Mouse (Mus musculus) neural tube, embryonic 15.5 days (tissue): Measurements from ENCODE around the gene Rcc2. TPM values are rescaled to one million over a fixed set of nuclear protein-coding genes. Genes with fewer than 3 reads are reported as not detected.

Experiments used
- ATAC-seq: fragments of 200-750 bp; cut with Nextera tagmentation; 2 replicates; pipeline ENCODE4 v1.8.0; 2017; ENCODE audit warnings: mild to moderate bottlenecking, moderate TSS enrichment, moderate library complexity; ENCODE audit not compliant: low FRiP score
- H3K27ac ChIP-seq: fragments of 300-500 bp; sonication (generic); replicated peaks from 2 replicates; pipeline ENCODE4 v1.5.1; 2015; ENCODE audit warnings: mild to moderate bottlenecking, inconsistent platforms
- H3K27me3 ChIP-seq: fragments of 300-500 bp; sonication (generic); replicated peaks from 2 replicates; pipeline ENCODE4 v1.6.1; 2015; ENCODE audit warnings: inconsistent platforms
- H3K36me3 ChIP-seq: fragments of 300-500 bp; sonication (generic); 2 replicates; pipeline ENCODE4 v1.6.1; 2015; ENCODE audit warnings: inconsistent platforms
- H3K4me1 ChIP-seq: fragments of 300-500 bp; sonication (generic); 2 replicates; pipeline ENCODE4 v1.6.1; 2015; ENCODE audit warnings: inconsistent platforms
- H3K4me2 ChIP-seq: fragments of 300-500 bp; sonication (generic); 2 replicates; pipeline ENCODE4 v1.6.1; 2015; ENCODE audit warnings: inconsistent platforms, mild to moderate bottlenecking, moderate library complexity
- H3K4me3 ChIP-seq: fragments of 300-500 bp; sonication (generic); replicated peaks from 2 replicates; pipeline ENCODE4 v1.5.1; 2015; ENCODE audit warnings: mild to moderate bottlenecking, inconsistent platforms
- H3K9ac ChIP-seq: fragments of 300-500 bp; sonication (generic); replicated peaks from 2 replicates; pipeline ENCODE4 v1.6.1; 2015; ENCODE audit warnings: mild to moderate bottlenecking, inconsistent platforms
- H3K9me3 ChIP-seq: fragments of 300-500 bp; sonication (generic); replicated peaks from 2 replicates; pipeline ENCODE4 v1.6.1; 2016; ENCODE audit warnings: inconsistent platforms
- WGBS: fragments of 180-500 bp; shearing (Covaris S2); methylation state at CpG from one replicate; pipeline ENCODE4 v1.1.7; 2015; ENCODE audit warnings: mixed read lengths; 5-methylcytosine and 5-hydroxymethylcytosine counted together
- polyA plus RNA-seq: library from polyadenylated mRNA; unstranded; fragments of >200 nt; fragmentation: Nextera tagmentation; extraction: Ambion mirVana; gene quantifications from 2 replicates; pipeline ENCODE4 v1.2.1, GENCODE M21; 2015

Gene Rcc2
- polyA plus RNA-seq, 1 experiment from 2014 or later, result 16.8 TPM

- peaks cover 13% of the 10 kb centered on the region for H3K4me1 ChIP-seq
- H3K4me3 ChIP-seq, result no peak overlapping the region
- no peak overlapping the region for H3K27ac ChIP-seq
- H3K9me3 ChIP-seq, result no peaks in the 10 kb centered on the region
- ATAC-seq, result no peak
- no peak overlapping the region for H3K4me2 ChIP-seq
- WGBS, result 89% methylated on average over 5 of the region's 5 CpGs
- no peaks in the 10 kb centered on the region for H3K36me3 ChIP-seq
- no peaks in the 10 kb centered on the region for H3K27me3 ChIP-seq
- H3K9ac ChIP-seq, result no peak overlapping the region
These were observed 11.4 kb upstream of the Rcc2 start for GRCm38 (mm10) chr4:140688826-140689425.

- Histone ChIP-seq H3K4me2 (no peak overlapping the region), H3K4me1 (peaks cover 1% of the 10 kb centered on the region; the same call in 1 of the 2 replicates)
These were observed 10.3 kb upstream of the Rcc2 start for GRCm38 (mm10) chr4:140689873-140690655.

GRCm38 (mm10) chr4:140691481-140691880 is 8.9 kb upstream of the Rcc2 start:
- no peaks in the 10 kb centered on the region for H3K36me3 ChIP-seq
- H3K4me2 ChIP-seq, result no peak overlapping the region
- H3K27ac ChIP-seq, result no peak overlapping the region
- no peak overlapping the region for H3K4me3 ChIP-seq
- WGBS, result 62% methylated on average over 7 of the region's 7 CpGs
- no peaks in the 10 kb centered on the region for H3K4me1 ChIP-seq
- no peak for ATAC-seq
- no peaks in the 10 kb centered on the region for H3K9me3 ChIP-seq
- H3K27me3 ChIP-seq, result no peaks in the 10 kb centered on the region
- no peak overlapping the region for H3K9ac ChIP-seq

More at GRCm38 (mm10) chr4:140689873-140690655, 10.3 kb upstream of the Rcc2 start:
- Histone ChIP-seq H3K27me3 (no peaks in the 10 kb centered on the region), H3K36me3 (no peaks in the 10 kb centered on the region), H3K9me3 (no peaks in the 10 kb centered on the region), H3K4me3 (no peak overlapping the region), H3K9ac (no peak overlapping the region), H3K27ac (no peak overlapping the region)
- 80% methylated on average over 16 of the region's 16 CpGs for WGBS
- ATAC-seq, result no peak

GRCm38 (mm10) chr4:140693513-140693912 is 6.8 kb upstream of the Rcc2 start:
- no peak for ATAC-seq
- H3K36me3 ChIP-seq, result no peaks in the 10 kb centered on the region
- H3K4me2 ChIP-seq, result no peak overlapping the region
- H3K9ac ChIP-seq, result no peak overlapping the region
- peaks cover 4% of the 10 kb centered on the region for H3K27me3 ChIP-seq
- no peak overlapping the region for H3K27ac ChIP-seq
- no peaks in the 10 kb centered on the region for H3K9me3 ChIP-seq
- 78% methylated on average over 4 of the region's 4 CpGs for WGBS
- H3K4me3 ChIP-seq, result no peak overlapping the region
- no peaks in the 10 kb centered on the region for H3K4me1 ChIP-seq

GRCm38 (mm10) chr4:140694551-140695060 is 5.7 kb upstream of the Rcc2 start:
- H3K4me1 ChIP-seq, result peaks cover 5% of the 10 kb centered on the region
- ATAC-seq, result no peak
- 24% methylated on average over 1 of the region's 1 CpGs for WGBS
- H3K9ac ChIP-seq, result no peak overlapping the region
- H3K9me3 ChIP-seq, result no peaks in the 10 kb centered on the region
- peaks cover 11% of the 10 kb centered on the region for H3K27me3 ChIP-seq
- H3K36me3 ChIP-seq, result no peaks in the 10 kb centered on the region
- no peak overlapping the region for H3K4me3 ChIP-seq
- no peak overlapping the region for H3K4me2 ChIP-seq
- no peak overlapping the region for H3K27ac ChIP-seq

- H3K9ac ChIP-seq, result no peak overlapping the region
- 63% methylated on average over 7 of the region's 7 CpGs for WGBS
- no peak overlapping the region for H3K4me2 ChIP-seq
- no peak for ATAC-seq
- H3K9me3 ChIP-seq, result no peaks in the 10 kb centered on the region
- no peak overlapping the region for H3K27ac ChIP-seq
- no peak overlapping the region for H3K4me3 ChIP-seq
- H3K4me1 ChIP-seq, result peaks cover 11% of the 10 kb centered on the region
- no peaks in the 10 kb centered on the region for H3K36me3 ChIP-seq
- H3K27me3 ChIP-seq, result peaks cover 11% of the 10 kb centered on the region
These were observed 5.2 kb upstream of the Rcc2 start for GRCm38 (mm10) chr4:140695146-140695545.

GRCm38 (mm10) chr4:140695675-140696585 is 4.4 kb upstream of the Rcc2 start:
- no peak for ATAC-seq
- Histone ChIP-seq H3K9me3 (no peaks in the 10 kb centered on the region), H3K27me3 (peaks cover 14% of the 10 kb centered on the region), H3K4me2 (no peak overlapping the region), H3K4me3 (no peak overlapping the region), H3K4me1 (peaks cover 18% of the 10 kb centered on the region), H3K9ac (no peak overlapping the region), H3K36me3 (no peaks in the 10 kb centered on the region), H3K27ac (no peak overlapping the region)
- 83% methylated on average over 14 of the region's 14 CpGs for WGBS

- Histone ChIP-seq H3K4me1 (peaks cover 39% of the 10 kb centered on the region), H3K36me3 (no peaks in the 10 kb centered on the region), H3K27ac (no peak overlapping the region), H3K9me3 (no peaks in the 10 kb centered on the region), H3K4me3 (peak overlapping the region; percentile 86), H3K27me3 (peaks cover 14% of the 10 kb centered on the region), H3K4me2 (peak overlapping the region; percentile 92), H3K9ac (peak overlapping the region; percentile 36)
- WGBS, result 6% methylated on average over 29 of the region's 29 CpGs
- ATAC-seq, result no peak
These were observed 757 bp upstream of the Rcc2 start for GRCm38 (mm10) chr4:140699441-140700127.

- Histone ChIP-seq H3K27me3 (peaks cover 14% of the 10 kb centered on the region), H3K4me1 (peaks cover 54% of the 10 kb centered on the region), H3K36me3 (no peaks in the 10 kb centered on the region), H3K27ac (peak overlapping the region; percentile 93), H3K4me2 (peak overlapping the region; percentile 92), H3K4me3 (peak overlapping the region; percentile 86), H3K9ac (peak overlapping the region; percentile 90), H3K9me3 (no peaks in the 10 kb centered on the region)
- WGBS, result under 1% methylated on average over 61 of the region's 61 CpGs
- ATAC-seq, result peak; percentile 68; the same call in 1 of the 2 replicates
These were observed 841 bp downstream of the Rcc2 start for GRCm38 (mm10) chr4:140701049-140701715.

GRCm38 (mm10) chr4:140701716-140702561 is 1.6 kb downstream of the Rcc2 start:
- ATAC-seq, result peak; percentile 22
- peak overlapping the region; percentile 90 for H3K9ac ChIP-seq
- no peaks in the 10 kb centered on the region for H3K9me3 ChIP-seq
- peak overlapping the region; percentile 92 for H3K4me2 ChIP-seq
- peak overlapping the region; percentile 86 for H3K4me3 ChIP-seq
- peak overlapping the region; percentile 93 for H3K27ac ChIP-seq
- peaks cover 14% of the 10 kb centered on the region for H3K27me3 ChIP-seq
- H3K36me3 ChIP-seq, result peaks cover 7% of the 10 kb centered on the region; the same call in 1 of the 2 replicates
- under 1% methylated on average over 64 of the region's 107 CpGs for WGBS
- peaks cover 61% of the 10 kb centered on the region for H3K4me1 ChIP-seq
